Comparison of ENCODE assay signal across 9 mouse cellular contexts in genomic region chr1:187448173-187448572, GRCm38 (mm10).
DNase-seq lines count a peak whose midpoint lies in the region; ATAC-seq lines count a peak whose summit lies in the region.
"Had no signal": no experiment of that assay in that cellular context is flagged by ENCODE, and none has a peak within 500 bp of the region (broad histone marks: within the 10 kb centered on the region; RNA-seq: fewer than 3 reads in every experiment).

No protein-coding gene starts in this region.

- H3K4me1 ChIP-seq in forebrain, embryonic 11.5 days (replicated peaks; ENCODE audit: control insufficient read depth, insufficient read depth, low read length): 0 out of 2 replicates have a peak, but pooled peaks cover 4% of the 10 kb centered on the region
- no peaks in the 10 kb centered on the region for H3K4me1 ChIP-seq in forebrain, embryonic 15.5 days
- no peaks in the 10 kb centered on the region for H3K4me1 ChIP-seq in intestine, embryonic 16.5 days (ENCODE audit: control insufficient read depth, insufficient read depth, low read length)
- peaks cover 5% of the 10 kb centered on the region; the same call in 1 of the 2 replicates for H3K4me1 ChIP-seq in midbrain, embryonic 11.5 days (ENCODE audit: control insufficient read depth, insufficient read depth, low read length)
- H3K4me1 ChIP-seq in stomach, embryonic 14.5 days (ENCODE audit: control insufficient read depth, insufficient read depth, low read length): no peaks in the 10 kb centered on the region

- no peaks in the 10 kb centered on the region for H3K27me3 ChIP-seq in forebrain, embryonic 11.5 days (ENCODE audit: control insufficient read depth, insufficient read depth, low read length)
- H3K27me3 ChIP-seq in forebrain, embryonic 15.5 days: no peaks in the 10 kb centered on the region
- H3K27me3 ChIP-seq in intestine, embryonic 16.5 days (replicated peaks; ENCODE audit: control insufficient read depth, insufficient read depth, low read length): no peaks in the 10 kb centered on the region
- no peaks in the 10 kb centered on the region for H3K27me3 ChIP-seq in midbrain, embryonic 11.5 days (ENCODE audit: control insufficient read depth, insufficient read depth, low read length)
- H3K27me3 ChIP-seq in stomach, embryonic 14.5 days (ENCODE audit: control insufficient read depth, insufficient read depth, low read length): no peaks in the 10 kb centered on the region

- H3K9me3 ChIP-seq in forebrain, embryonic 11.5 days (ENCODE audit: control insufficient read depth, low read length): no peaks in the 10 kb centered on the region
- no peaks in the 10 kb centered on the region for H3K9me3 ChIP-seq in forebrain, embryonic 15.5 days
- H3K9me3 ChIP-seq in intestine, embryonic 16.5 days (ENCODE audit: control insufficient read depth, low read length): no peaks in the 10 kb centered on the region
- H3K9me3 ChIP-seq in midbrain, embryonic 11.5 days (ENCODE audit: control insufficient read depth, low read length): no peaks in the 10 kb centered on the region
- no peaks in the 10 kb centered on the region for H3K9me3 ChIP-seq in stomach, embryonic 14.5 days (ENCODE audit: control insufficient read depth, low read depth, low read length)

- no peak overlapping the region for H3K4me2 ChIP-seq in forebrain, embryonic 11.5 days (ENCODE audit: low read depth, low read length, severe bottlenecking)
- H3K4me2 ChIP-seq in forebrain, embryonic 15.5 days (replicated peaks): no peak overlapping the region
- 0 out of 2 replicates have a peak overlapping the region, but pooled peaks have one; percentile 6 for H3K4me2 ChIP-seq in intestine, embryonic 16.5 days (ENCODE audit: low read depth, low read length)
- no peak overlapping the region for H3K4me2 ChIP-seq in midbrain, embryonic 11.5 days
- no peak overlapping the region for H3K4me2 ChIP-seq in stomach, embryonic 14.5 days (replicated peaks; ENCODE audit: low read depth, low read length)

- H3K4me3 ChIP-seq in forebrain, embryonic 11.5 days (ENCODE audit: low read depth, low read length): no peak overlapping the region
- no peak overlapping the region for H3K4me3 ChIP-seq in forebrain, embryonic 15.5 days
- H3K4me3 ChIP-seq in intestine, embryonic 16.5 days (ENCODE audit: low read length): no peak overlapping the region
- H3K4me3 ChIP-seq in midbrain, embryonic 11.5 days (ENCODE audit: low read depth, low read length): no peak overlapping the region
- no peak overlapping the region for H3K4me3 ChIP-seq in stomach, embryonic 14.5 days (ENCODE audit: low read depth, low read length)

- ATAC-seq in forebrain, embryonic 11.5 days (replicated peaks; ENCODE audit: low FRiP score): peak; percentile 49; the same call in 1 of the 2 replicates
- ATAC-seq in forebrain, embryonic 15.5 days (replicated peaks): no peak; the same call in 1 of the 2 replicates
- peak; percentile 48; the same call in 1 of the 2 replicates for ATAC-seq in intestine, embryonic 16.5 days
- ATAC-seq in midbrain, embryonic 11.5 days (ENCODE audit: low FRiP score): peak; percentile 61; the same call in 1 of the 2 replicates
- ATAC-seq in stomach, embryonic 14.5 days (ENCODE audit: insufficient number of reproducible peaks, insufficient read depth, low FRiP score, low read depth): peak; percentile 46; the same call in 1 of the 2 replicates

- H3K36me3 ChIP-seq in forebrain, embryonic 11.5 days (ENCODE audit: control insufficient read depth, insufficient read depth, low read length): no peaks in the 10 kb centered on the region
- no peaks in the 10 kb centered on the region for H3K36me3 ChIP-seq in forebrain, embryonic 15.5 days
- H3K36me3 ChIP-seq in intestine, embryonic 16.5 days (ENCODE audit: control insufficient read depth, insufficient read depth, low read length): no peaks in the 10 kb centered on the region
- H3K36me3 ChIP-seq in midbrain, embryonic 11.5 days (ENCODE audit: control insufficient read depth, insufficient read depth, low read length): no peaks in the 10 kb centered on the region
- no peaks in the 10 kb centered on the region for H3K36me3 ChIP-seq in stomach, embryonic 14.5 days (ENCODE audit: control insufficient read depth, insufficient read depth, low read length)

- no peak overlapping the region for H3K27ac ChIP-seq in forebrain, embryonic 11.5 days (ENCODE audit: low read depth, low read length)
- H3K27ac ChIP-seq in forebrain, embryonic 15.5 days (replicated peaks): no peak overlapping the region
- no peak overlapping the region for H3K27ac ChIP-seq in intestine, embryonic 16.5 days (ENCODE audit: low read length)
- no peak overlapping the region for H3K27ac ChIP-seq in midbrain, embryonic 11.5 days (ENCODE audit: low read depth, low read length)
- no peak overlapping the region for H3K27ac ChIP-seq in stomach, embryonic 14.5 days (ENCODE audit: low read length)
- H3K27ac ChIP-seq: macrophage had no signal

- WGBS in forebrain, embryonic 11.5 days: 16% methylated on average over 6 of the region's 6 CpGs
- WGBS in forebrain, embryonic 15.5 days: 15% methylated on average over 6 of the region's 6 CpGs
- 17% methylated on average over 6 of the region's 6 CpGs for WGBS in intestine, embryonic 16.5 days
- 12% methylated on average over 6 of the region's 6 CpGs for WGBS in midbrain, embryonic 11.5 days
- WGBS in stomach, embryonic 14.5 days: 9% methylated on average over 6 of the region's 6 CpGs

- peak; percentile 75 for DNase-seq in forebrain, embryonic 11.5 days (ENCODE audit: low spot score)
- DNase-seq in cerebellum, adult 9-11 months: peak; percentile 11
- peak; percentile 52 for DNase-seq in gastrocnemius, adult 18-20 months (ENCODE audit: low spot score)
- peak; percentile 37 to 58 for DNase-seq in left cerebral cortex, adult 8-10 months (ENCODE audit: low spot score in 2 of 2)
- DNase-seq in midbrain, embryonic 11.5 days (ENCODE audit: low spot score, missing footprints): peak; percentile 95

- no peak overlapping the region for H3K9ac ChIP-seq in forebrain, embryonic 11.5 days (ENCODE audit: low read length)
- H3K9ac ChIP-seq in forebrain, embryonic 15.5 days (replicated peaks): no peak overlapping the region
- no peak overlapping the region for H3K9ac ChIP-seq in intestine, embryonic 16.5 days (ENCODE audit: low read depth, low read length)
- no peak overlapping the region for H3K9ac ChIP-seq in midbrain, embryonic 11.5 days (ENCODE audit: low read length)
- no peak overlapping the region for H3K9ac ChIP-seq in stomach, embryonic 14.5 days (replicated peaks; ENCODE audit: low read depth, low read length)

Comparison
In these comparisons a context has a peak if more than half of its experiments do, and no peak if none do; other contexts are left out.
1. DNase-seq: peak in every context shown above with its lines; median percentile 95 in midbrain, embryonic 11.5 days; 75 in forebrain, embryonic 11.5 days; 52 in gastrocnemius, adult 18-20 months; 48 in left cerebral cortex, adult 8-10 months; 11 in cerebellum, adult 9-11 months.